Mouse (Mus musculus): ENCODE measurements around the gene Clpsl2.

DNA sequence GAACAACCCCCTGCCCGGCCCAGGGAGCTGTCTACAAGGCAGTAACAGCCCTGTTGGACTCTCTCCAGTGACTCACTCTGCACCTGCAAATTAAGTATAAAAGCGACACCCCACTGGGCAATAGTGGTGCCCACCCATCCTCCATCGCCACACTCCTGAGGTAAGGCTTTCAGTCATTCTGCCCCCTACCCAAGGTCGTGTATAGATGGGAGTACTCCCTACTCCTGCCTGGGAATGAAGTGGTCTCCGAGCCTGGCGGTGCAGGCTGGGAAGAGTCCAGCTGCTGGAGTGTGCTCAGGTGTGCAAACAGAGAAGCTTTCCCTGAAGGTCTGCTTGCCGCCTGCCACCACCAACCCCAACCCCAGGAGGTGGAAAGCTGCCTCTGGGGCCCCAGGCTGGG is 12.4 kb downstream of the Clpsl2 start:
- TF ChIP-seq CTCF (IDR thresholded peaks at IDR 0.05; ENCODE audit: borderline replicate concordance, insufficient read depth, low read depth, low read length) (no peak), POLR2A (IDR thresholded peaks at IDR 0.05; ENCODE audit: borderline replicate concordance, insufficient read depth, low read length) (no peak)
